Mouse (Mus musculus) intestine, postnatal 0 days (tissue): Measurements from ENCODE around the gene Pcsk4. TPM values are rescaled to one million over a fixed set of nuclear protein-coding genes. Genes with fewer than 3 reads are reported as not detected.
A peak's percentile ranks its signal among the peaks of the same experiment; 100 is the strongest.

Source experiments
- ATAC-seq: fragments of 200-750 bp; cut with Nextera tagmentation; 2 replicates; pipeline ENCODE4 v1.8.0; 2017; ENCODE audit warnings: mild to moderate bottlenecking, moderate TSS enrichment, moderate library complexity
- H3K27ac ChIP-seq: fragments of 300-500 bp; sonication (generic); 2 replicates; pipeline ENCODE4 v1.5.1; 2014; ENCODE audit warnings: mild to moderate bottlenecking, low read depth, low read length, moderate library complexity
- H3K27me3 ChIP-seq: fragments of 300-500 bp; sonication (generic); replicated peaks from 2 replicates; pipeline ENCODE4 v1.6.1; 2014; ENCODE audit warnings: low read length, mixed read lengths; ENCODE audit not compliant: control insufficient read depth, insufficient read depth
- H3K36me3 ChIP-seq: fragments of 300-500 bp; sonication (generic); 2 replicates; pipeline ENCODE4 v1.6.1; 2014; ENCODE audit warnings: mild to moderate bottlenecking, moderate library complexity; ENCODE audit not compliant: control insufficient read depth, insufficient read depth
- H3K4me1 ChIP-seq: fragments of 300-500 bp; sonication (generic); replicated peaks from 2 replicates; pipeline ENCODE4 v1.6.1; 2014; ENCODE audit warnings: antibody characterized with exemption, low read length, mixed read lengths; ENCODE audit not compliant: control insufficient read depth, insufficient read depth
- H3K4me2 ChIP-seq: fragments of 300-500 bp; sonication (generic); replicated peaks from 2 replicates; pipeline ENCODE4 v1.6.1; 2014; ENCODE audit warnings: low read depth, mild to moderate bottlenecking, moderate library complexity
- H3K4me3 ChIP-seq: fragments of 300-500 bp; sonication (generic); 2 replicates; pipeline ENCODE4 v1.5.1; 2014; ENCODE audit warnings: low read depth, low read length
- H3K9ac ChIP-seq: fragments of 300-500 bp; sonication (generic); 2 replicates; pipeline ENCODE4 v1.6.1; 2014; ENCODE audit warnings: mild to moderate bottlenecking, low read depth, low read length
- H3K9me3 ChIP-seq: fragments of 300-500 bp; sonication (generic); 2 replicates; pipeline ENCODE4 v1.6.1; 2016; ENCODE audit warnings: mixed run types; ENCODE audit not compliant: control insufficient read depth
- CTCF ChIP-seq: sonication (generic); IDR thresholded peaks from 2 replicates; pipeline ENCODE4 v1.5.1; 2016; ENCODE audit warnings: low read depth, mild to moderate bottlenecking, control low read depth, antibody characterized with exemption, moderate library complexity
- WGBS: fragments of 180-500 bp; shearing (Covaris S2); extraction: QIAGEN DNeasy Blood & Tissue Kit; methylation state at CpG from one replicate; pipeline ENCODE4 v1.1.7; 2014; 5-methylcytosine and 5-hydroxymethylcytosine counted together
- polyA plus RNA-seq: library from polyadenylated mRNA; unstranded; fragments of >200 nt; fragmentation: Nextera tagmentation; extraction: Ambion mirVana; gene quantifications from 2 replicates; pipeline ENCODE4 v1.2.1, GENCODE M21; 2015

Gene Pcsk4
- polyA plus RNA-seq, 1 experiment from 2014 or later = 13.1 TPM

GRCm38 (mm10) chr10:80323261-80324119 is 5.8 kb downstream of the Pcsk4 start:
- Histone ChIP-seq H3K27ac (peak overlapping the region; percentile 73), H3K9me3 (no peaks in the 10 kb centered on the region), H3K4me2 (peak overlapping the region; percentile 97), H3K27me3 (no peaks in the 10 kb centered on the region), H3K4me3 (peak overlapping the region; percentile 47), H3K9ac (peak overlapping the region; percentile 28; the same call in 1 of the 2 replicates), H3K4me1 (peaks cover 14% of the 10 kb centered on the region), H3K36me3 (peaks cover 10% of the 10 kb centered on the region)
- WGBS = 1% methylated on average over 43 of the region's 46 CpGs
- TF ChIP-seq CTCF = no peak
- peak; percentile 43 for ATAC-seq

DNA sequence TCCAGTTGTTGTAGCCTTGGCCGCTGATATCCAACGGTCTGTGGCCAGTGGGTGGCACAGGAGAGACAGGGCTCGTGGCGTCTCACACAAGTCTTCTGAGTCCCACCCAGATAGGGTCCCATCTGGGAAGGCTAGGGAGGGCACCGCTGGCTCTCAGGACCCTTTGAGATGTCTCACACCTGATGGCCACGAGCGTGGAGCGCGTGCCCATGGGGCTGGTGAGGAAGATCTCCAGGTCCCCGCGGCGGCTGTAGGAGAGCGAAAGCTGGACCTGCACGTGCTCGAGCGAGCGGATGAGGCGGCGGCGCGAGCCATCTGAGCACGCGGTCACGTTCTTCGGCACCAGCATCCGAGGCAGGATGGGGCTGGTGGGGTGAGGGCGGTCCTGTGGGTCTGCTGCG is 6.5 kb downstream of the Pcsk4 start:
- TF ChIP-seq CTCF = peak; percentile 56
- H3K4me2 ChIP-seq = peak overlapping the region; percentile 97
- no peaks in the 10 kb centered on the region for H3K27me3 ChIP-seq
- peak; percentile 9 for ATAC-seq
- peak overlapping the region; percentile 47 for H3K4me3 ChIP-seq
- no peaks in the 10 kb centered on the region for H3K9me3 ChIP-seq
- peak overlapping the region; percentile 28; the same call in 1 of the 2 replicates for H3K9ac ChIP-seq
- peaks cover 16% of the 10 kb centered on the region for H3K36me3 ChIP-seq
- WGBS = 4% methylated on average over 28 of the region's 28 CpGs
- H3K4me1 ChIP-seq = peaks cover 14% of the 10 kb centered on the region
- peak overlapping the region; percentile 73 for H3K27ac ChIP-seq

DNA sequence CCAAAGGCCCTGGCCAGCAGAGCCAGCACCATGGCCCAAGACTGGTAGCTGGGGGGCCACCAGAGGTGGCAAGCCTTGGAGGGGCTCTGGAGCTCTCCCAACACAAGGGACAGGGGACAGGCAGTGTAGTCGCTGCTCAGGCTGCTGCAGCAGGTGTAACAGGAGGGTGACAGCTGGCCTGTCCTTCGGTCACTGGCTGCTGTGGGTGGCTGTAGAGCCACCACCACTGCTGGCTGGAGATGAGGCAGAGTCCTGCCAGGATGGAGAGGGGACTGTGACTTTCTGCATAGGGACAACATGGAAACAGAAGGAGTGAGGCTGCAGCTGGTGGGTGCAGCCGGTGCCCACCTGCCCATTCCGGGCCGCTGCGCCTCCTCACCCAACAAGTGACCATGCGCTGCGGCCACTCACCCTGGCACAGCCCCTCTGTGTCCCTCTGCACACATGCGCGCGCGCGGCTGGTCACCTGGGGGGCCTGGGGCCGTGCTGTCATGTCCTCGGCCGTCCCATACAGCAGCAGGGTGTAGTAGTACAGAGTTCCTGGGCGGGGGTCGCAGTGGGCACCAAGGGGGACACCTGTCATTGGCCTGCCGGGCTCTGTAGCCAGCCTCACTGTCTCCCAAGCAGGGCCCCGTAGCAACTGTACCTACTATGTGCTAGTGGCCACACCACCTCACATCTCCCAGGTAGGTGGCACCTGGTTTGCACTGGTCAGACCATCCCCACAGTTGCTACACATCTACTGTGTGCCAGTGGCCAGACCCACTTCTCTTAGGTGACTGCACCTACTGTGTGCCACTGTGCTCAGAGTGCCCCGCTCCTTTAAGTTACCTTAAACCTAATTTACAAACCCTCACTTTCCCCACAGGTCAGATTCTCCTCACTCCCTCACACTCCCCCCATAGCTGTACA is 7.4 kb downstream of the Pcsk4 start:
- H3K4me1 ChIP-seq = peaks cover 14% of the 10 kb centered on the region
- no peak for TF ChIP-seq CTCF
- no peak overlapping the region for H3K27ac ChIP-seq
- ATAC-seq = no peak
- H3K36me3 ChIP-seq = peaks cover 24% of the 10 kb centered on the region
- H3K4me3 ChIP-seq = no peak overlapping the region; the same call in 1 of the 2 replicates
- no peak overlapping the region for H3K9ac ChIP-seq
- H3K9me3 ChIP-seq = no peaks in the 10 kb centered on the region
- H3K27me3 ChIP-seq = no peaks in the 10 kb centered on the region
- H3K4me2 ChIP-seq = peak overlapping the region; percentile 97
- WGBS = 92% methylated on average over 21 of the region's 21 CpGs

GRCm38 (mm10) chr10:80321014-80321669 is 8.2 kb downstream of the Pcsk4 start:
- 0 out of 2 replicates have a peak overlapping the region, but pooled peaks have one; percentile 86 for H3K27ac ChIP-seq

DNA sequence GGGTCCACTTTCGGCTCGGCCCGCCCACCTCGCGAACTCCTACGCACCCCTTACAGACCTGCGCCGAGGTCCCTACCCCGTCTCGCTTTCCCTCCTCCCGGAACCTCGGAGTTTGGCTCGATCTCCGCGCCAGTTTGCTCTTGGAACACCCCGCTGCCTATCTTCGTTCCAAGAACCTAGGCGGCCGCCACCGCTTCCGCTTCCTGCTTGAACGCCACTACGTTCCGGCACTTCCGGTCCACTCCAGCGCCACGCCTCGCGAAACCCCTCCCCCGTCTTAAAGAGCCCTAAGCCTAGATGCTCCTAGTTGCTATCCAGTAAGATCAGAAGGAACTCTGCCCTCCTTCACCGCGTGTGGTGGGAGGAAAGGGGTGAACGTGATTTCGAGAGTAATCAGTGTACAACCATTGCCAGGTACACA is 8.9 kb downstream of the Pcsk4 start, which contains the start of gene 2310011J03Rik:
Gene 2310011J03Rik (minus strand): TSS at position 198 of the 421 bp plus-strand sequence.
- H3K4me2 ChIP-seq = peak within 1 kb of the TSS; percentile 87
- H3K4me3 ChIP-seq = peak within 1 kb of the TSS; percentile 84
- H3K4me1 ChIP-seq = peaks cover 14% of the 10 kb centered on the region
- peak within 1 kb of the TSS; percentile 86 for H3K27ac ChIP-seq
- H3K9me3 ChIP-seq = no peaks in the 10 kb centered on the region
- no peak for TF ChIP-seq CTCF
- peak within 1 kb of the TSS; percentile 76 for H3K9ac ChIP-seq
- ATAC-seq = peak; percentile 34
- under 1% methylated on average over 34 of the region's 34 CpGs for WGBS
- H3K27me3 ChIP-seq = peaks cover 8% of the 10 kb centered on the region
- peaks cover 24% of the 10 kb centered on the region for H3K36me3 ChIP-seq

More at GRCm38 (mm10) chr10:80321014-80321669, 8.2 kb downstream of the Pcsk4 start:
- no peak for TF ChIP-seq CTCF
- Histone ChIP-seq H3K36me3 (peaks cover 24% of the 10 kb centered on the region), H3K9ac (no peak overlapping the region), H3K4me1 (peaks cover 14% of the 10 kb centered on the region), H3K4me2 (0 out of 2 replicates have a peak overlapping the region, but pooled peaks have one; percentile 87), H3K27me3 (0 out of 2 replicates have a peak, but pooled peaks cover under 1% of the 10 kb centered on the region), H3K4me3 (no peak overlapping the region), H3K9me3 (no peaks in the 10 kb centered on the region)
- no peak for ATAC-seq
- WGBS = 66% methylated on average over 6 of the region's 6 CpGs
